Mouse (Mus musculus): ENCODE results near the gene Rpl19. TPM values are rescaled to one million over a fixed set of nuclear protein-coding genes. Genes with fewer than 3 reads are reported as not detected.

Gene Rpl19
- total RNA-seq (2015; ENCODE audit: low replicate concordance) (931 and 1,058 TPM in 2 replicates), total RNA-seq (2017; ENCODE audit: low replicate concordance) (346 and 531 TPM in 2 replicates)

DNA sequence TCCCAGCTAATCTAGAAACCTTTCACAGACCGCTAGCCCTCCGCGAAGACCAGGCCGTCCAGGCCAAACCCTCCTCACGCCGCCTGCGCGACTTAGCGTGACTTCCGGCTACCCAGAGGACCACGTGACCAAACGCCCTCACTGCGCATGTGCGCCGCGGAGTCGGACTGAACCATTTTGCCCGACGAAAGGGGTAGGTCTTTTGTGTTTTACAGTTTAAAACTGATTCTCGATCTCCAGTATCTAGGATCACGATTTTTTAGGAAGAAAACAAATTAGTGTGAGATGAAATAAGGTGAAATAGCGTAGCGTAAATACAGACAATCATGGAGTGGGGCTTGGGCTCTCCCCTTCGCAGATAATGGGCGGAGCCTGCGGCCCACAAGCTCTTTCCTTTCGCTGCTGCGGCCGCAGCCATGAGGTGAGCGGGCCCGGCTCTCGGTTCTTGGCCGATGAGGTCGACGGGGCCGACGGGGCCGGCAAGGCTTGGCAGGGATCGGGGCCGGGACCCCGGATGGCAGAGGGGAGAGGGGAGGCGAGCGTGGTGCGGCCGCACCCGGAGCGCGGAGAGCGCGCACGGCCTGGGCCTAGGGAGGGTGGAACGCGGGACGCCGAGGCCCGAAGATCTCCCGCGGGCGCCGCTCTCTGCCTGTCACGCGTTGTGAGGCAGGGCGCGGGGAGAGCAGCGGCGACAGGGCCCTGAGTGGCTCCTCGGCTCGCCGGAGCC, at the start of gene Rpl19:
TSS of gene Rpl19 (plus strand) at position 141 of the 727 bp plus-strand sequence.
- ATAC-seq (replicated peaks; ENCODE audit: low FRiP score, poor library complexity, severe bottlenecking) = peak; percentile 88

DNA sequence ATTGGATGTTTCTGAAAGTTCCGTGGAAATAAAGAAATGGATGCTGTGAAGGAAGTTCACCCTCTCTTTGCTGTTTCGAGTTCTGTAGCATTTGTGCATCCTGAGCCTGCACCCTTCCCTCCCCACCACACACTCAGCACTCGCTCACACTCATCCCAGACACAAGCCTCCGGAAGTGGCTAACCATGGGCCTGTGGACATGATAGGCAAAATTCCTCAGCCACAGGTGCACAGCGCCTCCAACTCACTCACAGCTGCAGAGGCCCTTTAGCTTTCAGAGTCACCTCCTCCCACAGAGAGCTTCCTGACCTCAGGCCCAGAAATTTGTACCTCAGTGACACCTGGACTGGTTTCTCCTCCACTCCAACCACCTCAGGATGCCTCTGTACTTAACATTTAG, 48.7 kb upstream of the Rpl19 start:
- ATAC-seq (replicated peaks; ENCODE audit: low FRiP score, poor library complexity, severe bottlenecking) = no peak

DNA sequence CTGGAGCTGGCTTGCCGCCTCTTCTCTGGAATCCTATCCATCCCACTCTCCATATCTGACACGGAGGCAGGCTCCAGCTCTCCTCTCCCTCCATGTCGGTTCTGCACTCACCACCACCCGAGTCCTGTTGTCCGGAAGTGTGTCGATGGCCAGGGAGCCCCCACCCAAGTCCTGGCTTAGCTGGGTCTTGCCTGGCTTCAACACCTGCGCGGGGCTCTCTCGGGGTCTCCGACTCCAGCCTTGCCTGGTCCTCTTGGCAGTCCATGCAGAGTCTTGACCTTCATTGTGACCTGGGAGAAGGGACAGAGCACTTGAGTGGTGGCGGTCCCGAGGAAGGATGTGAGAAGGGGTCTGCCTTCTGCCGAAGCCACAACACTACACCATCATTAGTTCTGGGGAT, 48.1 kb upstream of the Rpl19 start:
- no peak for ATAC-seq (replicated peaks; ENCODE audit: low FRiP score, poor library complexity, severe bottlenecking)

DNA sequence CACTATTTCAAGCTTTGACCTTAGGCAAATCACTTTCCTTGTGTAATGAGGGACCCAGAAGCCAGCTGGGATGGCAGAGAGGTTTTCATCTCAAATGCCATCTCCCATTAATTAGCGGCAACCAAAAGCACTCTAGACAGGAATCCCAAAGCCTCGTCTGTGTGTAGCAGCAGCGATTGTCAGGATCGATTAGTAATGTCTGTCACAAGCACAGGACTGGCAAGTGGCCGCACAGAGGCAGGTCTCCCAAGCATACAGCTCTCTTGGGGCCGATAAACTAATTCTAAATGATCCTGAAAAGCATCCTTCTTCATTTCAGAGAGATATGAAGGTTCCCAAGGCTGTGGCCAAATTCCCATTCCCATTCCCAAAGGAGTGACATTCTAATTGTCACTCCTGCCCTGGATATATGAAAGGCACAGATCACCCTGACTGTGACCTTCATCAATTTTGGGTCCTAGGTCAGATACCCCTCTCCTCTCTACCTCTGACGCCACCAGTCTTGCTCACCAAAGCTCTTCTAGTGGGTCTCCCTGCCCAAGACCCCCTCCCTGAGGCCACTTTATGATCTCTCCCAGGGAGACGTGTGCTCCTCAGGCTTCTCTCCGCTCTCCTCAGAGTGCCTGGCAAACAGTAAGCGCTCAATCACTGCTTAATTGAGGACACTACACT, 46.5 kb upstream of the Rpl19 start:
- ATAC-seq (replicated peaks; ENCODE audit: low FRiP score, poor library complexity, severe bottlenecking) = no peak

DNA sequence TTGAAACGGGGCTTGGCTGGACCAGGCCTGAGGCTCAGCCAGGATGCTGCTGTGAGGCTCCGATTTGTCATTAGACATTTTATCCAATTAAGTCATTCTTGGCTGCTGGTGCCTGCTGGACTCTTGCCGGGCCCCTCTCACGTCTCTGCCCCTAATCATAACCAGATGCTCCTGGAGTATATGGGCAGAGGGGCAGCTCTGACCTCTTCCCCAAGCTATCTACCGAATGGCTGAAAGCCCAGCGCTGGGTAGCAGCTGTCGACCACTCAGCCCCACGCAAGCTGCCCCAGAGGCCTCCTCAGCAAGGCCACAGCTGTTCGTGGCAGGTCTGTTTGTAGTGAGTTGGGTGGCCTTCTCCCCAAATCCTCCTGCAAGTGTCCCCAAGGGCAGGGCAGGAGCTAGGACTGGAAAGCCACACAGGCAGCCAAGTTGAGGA, 46.0 kb upstream of the Rpl19 start:
- no peak for ATAC-seq (replicated peaks; ENCODE audit: low FRiP score, poor library complexity, severe bottlenecking)

DNA sequence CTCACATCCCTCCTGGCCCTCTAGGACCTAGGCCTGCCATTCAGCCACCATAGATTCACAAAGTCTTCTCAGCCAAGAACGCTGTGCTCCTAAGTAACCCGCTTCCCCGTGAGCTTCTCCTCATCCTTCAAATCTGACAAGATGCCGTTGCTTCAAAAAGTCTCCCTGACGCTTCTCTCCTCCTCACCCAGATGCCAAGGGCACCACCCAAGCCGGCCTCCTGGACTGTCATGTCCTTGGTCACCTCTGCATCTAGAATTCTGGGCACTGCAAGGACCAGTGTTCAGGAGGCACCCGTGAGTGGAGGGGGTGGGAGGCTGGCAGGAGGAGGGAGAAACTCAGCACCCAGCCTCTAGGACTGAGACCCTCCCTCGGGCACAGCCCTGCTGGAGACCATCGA, 43.8 kb upstream of the Rpl19 start:
- no peak for ATAC-seq (replicated peaks; ENCODE audit: low FRiP score, poor library complexity, severe bottlenecking)

DNA sequence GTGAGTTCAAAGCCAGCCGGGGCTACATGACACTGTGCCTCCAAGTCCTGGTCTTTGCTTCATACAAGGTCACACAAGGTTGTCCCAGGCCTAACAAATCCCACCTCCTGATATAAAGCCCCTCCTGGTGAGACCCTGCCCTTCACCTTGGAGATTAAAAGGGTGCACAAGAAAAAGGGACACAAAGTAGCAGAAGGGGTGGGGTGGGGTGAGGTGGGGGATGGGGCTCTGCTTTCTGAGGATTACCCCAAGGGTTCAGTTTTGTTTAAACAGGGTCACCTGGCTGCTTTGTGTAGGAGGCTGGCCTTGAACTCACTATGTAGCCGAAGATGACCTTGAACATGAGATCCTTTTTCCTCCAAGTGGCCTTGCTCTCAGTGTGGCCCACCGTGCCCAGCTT, 43.0 kb upstream of the Rpl19 start:
- no peak for ATAC-seq (replicated peaks; ENCODE audit: low FRiP score, poor library complexity, severe bottlenecking)

DNA sequence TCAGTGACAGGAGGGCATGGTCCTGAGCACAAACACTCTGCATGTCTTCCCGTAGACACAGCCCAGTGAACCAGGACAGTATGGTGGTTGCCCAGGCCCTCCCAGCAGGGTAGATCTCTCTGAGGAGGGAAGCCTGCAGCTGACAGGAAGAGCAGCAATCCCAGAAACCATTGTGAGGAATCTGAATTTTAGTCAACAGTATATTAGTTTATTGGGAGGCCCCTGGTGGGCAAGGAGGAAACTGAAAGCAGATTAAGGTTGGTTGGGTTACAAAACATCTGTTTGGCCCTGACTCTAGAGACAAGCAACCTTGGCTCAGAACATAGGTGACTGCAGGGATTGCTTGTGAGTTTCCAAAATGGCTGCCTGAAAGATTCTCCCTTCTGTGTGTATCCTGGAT, 42.5 kb upstream of the Rpl19 start:
- no peak for ATAC-seq (replicated peaks; ENCODE audit: low FRiP score, poor library complexity, severe bottlenecking)

DNA sequence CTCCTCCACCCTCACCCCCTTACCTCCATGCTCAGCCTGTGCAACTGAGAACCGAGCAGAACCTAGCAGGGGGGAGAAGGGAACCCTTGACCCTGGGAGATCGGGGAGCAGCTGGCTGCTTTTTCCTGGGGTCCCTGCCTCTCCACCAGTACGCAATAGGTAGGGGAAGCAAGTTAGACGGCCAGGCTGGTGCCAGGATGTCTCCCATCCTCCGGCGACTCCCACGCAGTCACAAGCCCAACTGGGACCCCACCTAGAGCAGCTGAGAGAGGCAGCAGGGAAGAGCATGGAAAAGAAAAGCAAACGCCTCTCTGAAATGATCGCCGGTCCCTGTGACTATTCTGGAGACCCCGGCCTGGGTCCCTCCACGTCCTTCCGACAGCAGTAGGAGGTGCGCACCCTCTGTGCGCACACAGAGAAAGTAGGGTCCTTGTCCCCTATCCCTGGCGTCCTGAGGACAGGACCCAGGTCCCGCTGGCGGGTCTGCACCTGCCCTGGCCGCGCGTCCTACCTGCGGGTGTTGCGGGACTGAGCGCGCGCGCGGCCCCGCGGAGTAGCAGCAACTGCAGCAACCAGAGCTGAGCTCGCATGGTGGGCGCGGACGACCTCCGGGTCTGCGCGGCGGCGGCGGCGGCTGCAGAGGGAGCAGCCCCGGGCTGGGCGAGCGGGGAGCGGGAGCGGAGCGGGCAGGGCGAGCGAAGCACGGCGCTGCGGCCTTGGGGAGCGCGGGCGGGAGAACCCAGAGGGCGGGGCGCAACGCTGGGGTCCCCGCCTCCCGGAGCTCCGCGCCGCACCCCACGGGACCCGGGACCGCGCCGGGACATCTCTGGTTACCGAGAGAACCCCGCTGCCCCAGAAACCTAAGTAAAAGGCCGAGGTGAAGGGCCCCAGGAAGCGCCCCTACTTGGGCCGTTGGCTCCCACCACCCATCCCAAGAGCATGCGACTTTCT, 40.5 kb upstream of the Rpl19 start, which contains the start of gene Plxdc1:
TSS of gene Plxdc1 (minus strand) at position 718 of the 951 bp plus-strand sequence.
- ATAC-seq (replicated peaks; ENCODE audit: low FRiP score, poor library complexity, severe bottlenecking) = peak; percentile 57

DNA sequence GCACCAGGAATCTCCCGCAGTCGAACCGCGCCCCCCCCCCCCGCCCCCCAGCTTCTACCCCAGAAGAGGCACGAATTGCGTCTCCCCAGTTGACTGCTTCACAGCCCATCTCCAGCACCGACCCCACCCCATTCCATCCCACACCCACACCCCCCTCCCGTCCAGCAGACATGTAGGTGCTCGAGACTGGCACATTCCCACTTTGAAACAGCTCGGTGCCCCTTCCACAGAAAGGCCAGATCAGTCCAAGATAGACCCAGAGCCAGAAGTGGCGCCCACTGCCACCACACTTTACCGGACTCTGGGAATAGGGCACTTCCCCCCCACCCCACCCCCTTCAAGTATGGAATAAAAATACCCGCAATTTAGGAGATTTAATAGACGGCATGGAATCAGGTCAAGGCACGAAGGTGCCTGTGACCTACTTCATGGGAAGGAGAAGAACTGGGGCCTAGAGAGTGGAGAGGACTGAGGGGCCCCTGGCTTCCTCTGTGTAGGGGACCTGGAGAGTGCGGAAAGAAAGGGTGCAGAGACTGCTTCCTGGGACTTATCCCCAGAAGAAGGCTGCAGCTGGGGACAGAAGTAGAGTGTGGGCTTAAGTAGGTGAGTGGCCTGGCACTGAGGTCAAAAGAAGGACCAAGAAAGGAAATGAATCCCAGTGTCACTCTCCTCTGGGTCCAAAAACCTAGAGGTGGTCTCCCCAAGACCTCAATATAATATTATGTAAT, 39.6 kb upstream of the Rpl19 start:
- no peak for ATAC-seq (replicated peaks; ENCODE audit: low FRiP score, poor library complexity, severe bottlenecking)

DNA sequence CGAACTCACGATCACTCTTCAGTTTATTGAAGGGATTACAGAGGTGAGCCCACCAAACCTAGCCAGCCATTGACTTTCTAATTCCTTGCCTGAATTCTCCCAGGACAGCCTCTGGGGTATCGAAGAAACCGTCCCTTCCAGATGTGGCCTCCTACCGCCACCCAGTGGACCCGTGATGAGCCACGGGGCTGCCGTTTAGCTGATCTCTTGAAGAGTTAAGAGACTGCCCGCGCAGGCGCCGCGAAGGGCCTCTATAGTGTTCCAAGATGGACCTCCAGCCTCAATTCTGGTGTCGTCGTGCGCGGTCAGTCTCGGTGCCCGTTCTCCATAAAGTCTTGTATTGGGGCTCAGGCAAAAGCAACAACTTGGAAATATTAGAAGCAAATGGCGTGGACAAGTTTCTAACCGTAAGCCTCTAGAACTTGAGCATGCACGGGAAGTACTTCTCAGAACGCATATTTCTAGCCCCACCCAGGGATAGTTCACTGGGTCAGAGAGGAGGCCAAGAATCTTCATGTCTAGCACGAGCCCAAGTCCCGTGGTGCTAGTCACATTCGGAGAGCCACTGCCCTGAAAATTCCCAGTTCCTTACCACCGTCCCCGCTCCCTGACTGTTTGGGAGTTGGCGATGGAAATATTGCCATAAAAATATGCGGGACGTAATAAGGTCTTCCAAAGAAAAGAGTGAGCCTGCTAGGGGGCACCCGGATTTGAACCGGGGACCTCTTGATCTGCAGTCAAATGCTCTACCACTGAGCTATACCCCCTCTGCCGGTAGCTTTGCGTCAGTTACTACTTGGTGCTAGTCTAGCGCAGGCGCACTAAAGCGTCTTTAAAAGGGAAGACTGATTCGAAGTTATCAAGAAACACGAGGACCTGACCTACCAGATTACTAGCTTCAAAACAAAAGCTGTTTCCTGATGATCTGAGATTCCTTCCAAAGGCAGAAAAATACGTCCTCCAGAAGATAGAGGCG, 38.7 kb upstream of the Rpl19 start:
- ATAC-seq (replicated peaks; ENCODE audit: low FRiP score, poor library complexity, severe bottlenecking) = peak; percentile 78

DNA sequence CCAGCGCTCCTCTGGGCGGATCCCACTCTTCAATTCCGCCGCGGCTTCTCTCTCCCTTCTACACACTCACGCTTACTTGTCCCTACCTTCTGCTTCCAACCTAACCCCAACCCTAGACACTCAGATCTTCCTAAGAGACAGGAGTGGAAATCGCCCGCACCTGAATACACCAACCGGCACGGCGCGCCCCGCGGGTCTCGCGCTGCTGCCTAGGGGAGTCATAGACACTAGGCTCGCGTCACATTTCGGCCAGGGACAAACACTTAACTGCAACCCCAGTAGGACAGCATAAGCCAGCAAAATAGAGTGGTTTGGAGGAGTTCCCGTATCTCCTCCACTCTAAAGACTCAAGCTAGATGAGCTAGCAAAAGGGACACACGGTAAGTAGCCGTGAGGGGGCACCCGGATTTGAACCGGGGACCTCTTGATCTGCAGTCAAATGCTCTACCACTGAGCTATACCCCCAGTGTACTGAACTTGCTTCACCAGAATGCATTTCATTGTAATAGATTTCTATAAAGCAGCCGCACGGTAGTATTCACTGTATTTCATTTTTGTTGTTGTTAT, 37.9 kb upstream of the Rpl19 start:
- ATAC-seq (replicated peaks; ENCODE audit: low FRiP score, poor library complexity, severe bottlenecking) = peak; percentile 59

DNA sequence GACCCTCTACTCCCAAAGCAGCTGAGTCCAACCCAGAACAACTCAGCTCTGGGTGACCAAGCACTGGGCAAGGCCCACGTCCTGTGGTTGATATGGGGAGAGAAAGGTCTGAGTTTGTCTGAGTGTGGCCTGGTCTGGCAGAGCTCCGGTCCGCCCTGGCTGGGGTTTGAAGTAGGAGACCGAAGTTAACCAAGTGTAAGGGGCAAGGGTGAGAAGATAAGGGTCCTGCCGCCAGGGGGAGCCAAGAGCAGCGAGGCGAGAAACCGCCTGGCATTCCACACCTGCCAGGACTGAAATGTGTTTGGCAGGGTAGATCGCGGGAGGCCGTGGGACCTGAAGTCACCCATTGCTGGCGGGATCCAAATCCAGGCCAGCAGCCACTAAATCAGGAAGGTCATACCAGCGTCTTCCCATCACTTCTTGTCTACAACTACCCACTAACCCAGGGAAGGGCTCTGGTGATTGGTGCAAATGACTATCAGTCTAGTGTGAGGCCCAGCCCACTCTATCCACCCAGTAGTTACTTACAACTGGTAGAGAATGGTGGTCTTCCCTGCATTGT, 31.9 kb upstream of the Rpl19 start:
- peak; percentile 84 for ATAC-seq (replicated peaks; ENCODE audit: low FRiP score, poor library complexity, severe bottlenecking)

DNA sequence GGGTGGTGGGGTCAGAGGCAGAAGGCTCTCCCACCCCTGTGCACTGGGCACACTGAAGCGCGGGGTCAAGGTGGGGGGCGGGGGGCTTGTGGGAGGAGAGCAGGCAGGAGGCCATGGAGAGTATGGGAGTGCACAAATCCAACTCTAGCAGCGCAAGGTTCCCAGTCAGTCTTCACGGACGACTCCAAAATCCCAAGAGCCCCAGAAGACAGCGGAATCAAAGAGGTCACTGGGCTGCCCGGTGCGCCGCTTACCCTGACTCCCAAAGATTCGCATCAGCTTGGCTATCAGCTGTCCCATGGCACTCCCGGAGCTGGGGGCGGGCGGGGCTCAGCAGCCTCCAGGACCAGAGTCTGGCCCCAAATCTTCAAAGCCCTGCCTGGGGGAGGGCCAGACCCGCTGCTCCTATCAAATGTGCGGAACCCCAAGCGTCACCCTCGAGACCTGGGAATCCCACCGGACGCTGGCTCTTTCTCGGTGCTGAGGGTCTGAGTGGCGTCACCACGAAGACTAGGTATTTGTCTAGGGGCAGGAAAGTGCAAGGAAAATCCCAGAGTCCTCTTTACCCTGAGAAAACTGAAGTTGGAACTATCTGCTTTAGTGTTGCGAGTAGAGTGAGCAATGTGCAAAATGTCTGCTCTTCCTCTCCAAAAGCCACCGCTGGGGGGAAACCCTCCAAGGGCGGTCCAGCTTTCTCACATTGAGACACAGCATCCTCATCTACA, 30.8 kb upstream of the Rpl19 start, which contains the start of gene Arl5c:
TSS of gene Arl5c (minus strand) at position 618 of the 725 bp plus-strand sequence.
- no peak for ATAC-seq (replicated peaks; ENCODE audit: low FRiP score, poor library complexity, severe bottlenecking)

DNA sequence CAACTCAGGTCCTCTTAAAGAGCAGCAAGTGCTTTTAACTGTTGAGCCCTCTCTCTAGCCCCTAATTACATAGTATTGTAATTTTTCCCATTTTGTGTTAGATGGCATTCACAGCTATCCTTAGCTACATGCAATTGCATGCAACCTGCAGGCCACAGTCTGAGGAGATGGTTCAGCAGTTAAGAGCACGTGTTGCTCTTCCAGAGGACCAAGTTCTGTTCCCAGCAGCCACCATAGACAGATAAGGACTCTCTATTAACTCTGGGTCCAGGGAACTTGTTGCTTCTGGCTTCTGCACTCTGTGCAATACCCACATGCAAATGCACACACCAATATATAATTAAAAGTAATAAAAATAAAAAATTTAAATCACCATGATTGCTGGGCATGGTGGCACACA, 29.8 kb upstream of the Rpl19 start:
- ATAC-seq (replicated peaks; ENCODE audit: low FRiP score, poor library complexity, severe bottlenecking) = no peak

DNA sequence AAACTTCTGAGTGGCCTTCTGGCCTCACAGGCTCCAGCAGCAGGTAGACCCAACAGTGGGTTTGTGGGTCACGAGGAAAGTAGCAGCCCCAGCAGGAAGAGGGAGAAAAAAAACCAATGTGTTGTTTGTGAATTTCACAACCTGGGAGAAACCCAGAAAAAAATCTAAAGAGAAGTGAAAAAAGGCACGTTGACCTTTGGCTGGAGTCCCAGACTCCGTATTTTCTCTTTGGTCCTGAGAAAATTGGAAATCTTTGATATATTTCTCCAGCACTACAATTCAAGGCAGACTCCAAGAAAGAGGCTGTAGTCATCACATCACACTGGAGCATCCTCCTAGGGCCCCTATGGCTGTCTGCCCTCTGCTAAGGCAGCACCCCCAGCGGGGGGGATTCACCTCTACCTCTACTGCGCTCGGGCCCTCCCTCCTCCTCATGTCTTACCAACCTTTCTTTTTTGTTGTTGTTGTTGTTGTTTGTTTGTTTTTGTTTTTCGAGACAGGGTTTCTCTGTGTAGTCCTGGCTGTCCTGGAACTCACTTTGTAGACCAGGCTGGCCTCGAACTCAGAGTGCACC, 29.0 kb upstream of the Rpl19 start:
- no peak for ATAC-seq (replicated peaks; ENCODE audit: low FRiP score, poor library complexity, severe bottlenecking)

Data from erythroid progenitor cell, adult 5-6 weeks (primary cell).